Mouse (Mus musculus): ENCODE results near the gene Gng7.

Gene Gng7

DNA sequence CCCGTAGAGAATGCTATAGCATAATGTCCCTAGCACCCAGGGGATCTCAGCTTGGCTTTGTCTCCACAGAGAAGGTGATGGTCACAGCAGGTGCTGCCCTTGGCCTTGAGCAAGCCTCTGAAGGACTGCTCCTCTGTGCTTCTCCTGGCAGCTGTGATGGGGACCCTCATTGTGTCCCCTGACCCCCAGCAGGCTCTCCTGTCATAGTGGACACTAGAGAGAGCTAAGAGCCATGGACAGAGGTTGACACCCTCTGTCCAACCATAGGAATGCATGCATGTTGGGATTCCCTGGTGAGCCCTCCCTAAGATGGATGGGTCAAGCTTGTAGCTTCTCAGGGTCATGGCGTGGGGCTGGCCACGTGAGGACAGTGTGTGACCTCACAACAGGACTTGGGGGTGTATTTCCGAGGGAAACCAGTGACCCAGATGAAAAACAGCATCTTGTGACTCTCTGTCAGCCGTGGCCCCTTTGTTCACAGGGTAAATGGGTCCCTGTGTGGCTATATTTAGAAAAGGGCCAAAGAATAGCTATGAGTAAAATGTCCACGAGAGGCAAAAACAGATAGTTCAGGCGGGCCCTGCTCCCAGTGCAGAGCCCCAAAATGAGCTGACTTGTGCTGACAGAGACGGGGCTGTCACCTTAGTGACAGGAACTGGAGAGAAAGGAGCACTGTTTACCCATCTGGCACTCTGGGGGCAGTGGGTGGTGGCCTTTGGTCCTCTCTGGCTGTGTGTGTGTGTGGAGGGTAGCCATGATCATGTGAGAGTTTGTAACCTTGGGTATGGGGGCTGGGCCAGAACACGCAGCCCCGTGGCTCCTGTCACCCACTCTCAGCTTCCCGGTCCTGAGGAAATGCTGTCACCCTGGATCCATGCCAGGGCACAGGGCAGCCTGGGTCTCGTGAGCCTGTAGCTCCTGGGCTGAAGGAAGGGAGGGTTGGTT lies 51.4 kb downstream of the Gng7 start:
- peak; percentile 81 to 93 for DNase-seq

DNA sequence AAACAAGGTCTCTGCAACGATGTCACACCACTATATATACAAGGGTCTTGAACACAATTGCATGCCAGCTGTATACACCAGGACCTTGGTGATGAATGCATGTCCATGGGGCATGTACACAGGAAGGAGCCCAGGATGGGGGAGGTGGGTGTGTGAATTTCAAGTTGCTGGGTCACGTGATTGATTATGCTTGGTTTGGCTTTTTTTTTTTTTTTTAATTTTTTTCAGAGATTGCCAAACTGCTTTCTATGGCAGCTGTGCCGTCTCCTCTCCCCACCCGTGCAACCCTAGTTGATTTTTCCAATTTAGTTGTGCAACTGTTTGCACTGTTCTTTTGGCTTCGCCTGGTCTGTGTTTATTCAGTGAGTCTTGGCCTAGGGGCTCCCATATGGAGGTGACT lies 52.2 kb downstream of the Gng7 start:
- no peak for DNase-seq

- DNase-seq = peak; percentile 66 to 85
Observed at GRCm38 (mm10) chr10:80962051-80962472, 52.7 kb downstream of the Gng7 start.

GRCm38 (mm10) chr10:80960551-80961508 lies 53.9 kb downstream of the Gng7 start:
- DNase-seq = peak; percentile 80 to 92

- no peak for DNase-seq
Observed at GRCm38 (mm10) chr10:80958979-80959637, 55.6 kb downstream of the Gng7 start.

DNA sequence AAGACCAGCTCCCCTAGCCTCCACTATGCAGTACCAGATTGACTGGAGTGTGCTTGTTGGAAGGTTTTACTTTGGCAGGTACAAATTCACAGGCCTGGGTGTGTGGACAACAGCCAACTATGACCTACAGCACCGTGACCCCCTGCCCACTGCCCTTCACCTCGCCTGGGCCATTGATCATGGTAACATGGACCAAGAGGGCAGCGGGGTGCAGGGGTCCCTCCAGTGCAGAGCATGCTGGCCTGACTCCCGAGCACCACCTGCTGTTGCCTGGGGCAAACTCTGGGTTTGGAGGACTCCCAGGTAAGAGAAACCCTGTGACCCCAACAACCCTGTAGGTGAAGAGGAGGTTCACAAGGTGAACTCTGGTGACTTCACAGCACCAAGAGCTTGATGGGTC lies 57.0 kb downstream of the Gng7 start:
- no peak for DNase-seq

GRCm38 (mm10) chr10:80956901-80957300 lies 57.8 kb downstream of the Gng7 start:
- no peak for DNase-seq

GRCm38 (mm10) chr10:80956385-80956784 lies 58.4 kb downstream of the Gng7 start:
- no peak for DNase-seq

GRCm38 (mm10) chr10:80955536-80955935 lies 59.2 kb downstream of the Gng7 start:
- DNase-seq = peak; percentile 66 to 81

DNA sequence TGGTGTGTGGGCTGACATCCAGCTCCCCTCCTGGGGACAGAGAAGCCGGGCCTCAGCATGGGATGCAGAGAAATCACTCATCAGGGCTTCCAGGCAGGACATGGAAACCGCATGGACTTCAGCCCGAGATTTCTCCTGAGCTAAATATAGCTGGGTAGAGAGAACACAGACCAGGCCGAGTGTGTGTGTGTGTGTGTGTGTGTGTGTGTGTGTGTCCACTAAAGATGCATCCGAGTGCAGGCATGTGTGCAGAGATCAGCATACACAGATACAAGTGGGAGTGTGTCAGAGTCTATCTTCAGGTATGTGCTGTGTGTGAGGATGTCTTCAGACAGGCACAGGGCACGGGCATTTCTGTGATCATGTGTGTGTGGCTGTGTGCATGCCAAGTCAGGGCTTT lies 59.9 kb downstream of the Gng7 start:
- DNase-seq = no peak

DNA sequence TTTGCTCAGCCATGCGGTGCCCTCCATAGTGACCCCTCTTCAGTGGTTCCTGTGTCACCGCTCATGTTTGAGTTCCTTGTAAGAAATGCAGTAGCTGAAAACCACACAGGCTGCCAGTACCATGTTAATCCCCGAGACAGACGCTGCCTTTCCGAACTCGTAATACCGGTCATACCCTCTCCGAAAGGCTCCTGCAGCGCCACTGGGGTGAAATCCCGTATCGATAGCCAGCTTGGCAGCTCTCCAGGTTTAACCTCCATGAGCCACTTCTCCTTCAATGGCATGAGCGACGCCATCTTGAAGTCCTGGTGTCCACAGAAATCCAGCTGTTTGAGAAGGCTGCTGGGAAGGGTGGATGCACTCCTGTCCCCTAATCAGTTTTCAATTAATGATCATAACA lies 60.3 kb downstream of the Gng7 start:
- DNase-seq = no peak

DNA sequence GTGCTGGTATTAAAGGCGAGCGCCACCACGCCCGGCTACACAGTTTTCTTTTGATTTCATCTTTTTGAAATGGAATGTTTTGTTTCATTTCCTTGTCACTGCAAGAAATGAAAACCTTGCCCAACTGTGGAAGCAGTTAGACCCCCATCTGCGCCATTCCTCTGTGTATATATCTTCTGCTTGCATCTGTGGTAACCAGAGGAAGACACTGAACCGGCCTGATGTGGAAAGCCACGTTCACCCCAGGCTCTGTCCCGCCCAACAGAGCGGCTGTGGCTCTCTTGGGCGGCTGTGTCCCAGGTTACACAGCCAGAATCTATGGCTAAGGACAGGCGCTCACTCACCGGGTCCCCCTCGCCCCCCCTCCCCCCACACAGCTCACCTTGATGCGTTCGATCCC lies 62.3 kb downstream of the Gng7 start:
- no peak for DNase-seq

DNA sequence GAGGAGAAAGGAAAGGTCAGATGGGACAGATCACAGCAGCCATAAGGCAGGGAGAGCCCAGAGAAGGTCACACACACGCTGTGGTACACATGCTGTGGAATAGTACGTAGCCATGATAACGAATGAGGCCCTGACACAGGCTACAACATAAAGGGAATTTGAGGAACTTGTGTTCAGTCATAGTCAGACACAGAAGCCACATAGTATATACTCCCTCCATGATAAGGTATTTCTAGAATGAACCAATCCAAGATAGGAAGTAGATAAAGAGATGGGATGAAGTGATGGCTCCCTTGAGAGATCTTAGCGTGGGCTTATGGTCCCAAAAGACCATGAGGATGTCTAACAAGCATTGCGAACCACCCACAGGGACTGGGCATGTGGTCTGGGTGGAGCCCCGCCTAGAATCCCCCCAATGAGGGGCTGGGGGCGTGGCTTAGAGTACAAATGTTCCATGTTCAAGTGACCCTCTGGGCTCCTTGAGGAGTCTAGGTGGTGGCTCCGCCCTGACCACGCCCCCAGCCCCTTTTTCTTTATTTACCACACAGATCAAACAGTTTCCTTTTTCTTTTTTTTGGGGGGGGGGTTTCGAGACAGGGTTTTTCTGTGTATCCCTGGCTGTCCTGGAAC lies 62.9 kb downstream of the Gng7 start:
- no peak for DNase-seq

DNA sequence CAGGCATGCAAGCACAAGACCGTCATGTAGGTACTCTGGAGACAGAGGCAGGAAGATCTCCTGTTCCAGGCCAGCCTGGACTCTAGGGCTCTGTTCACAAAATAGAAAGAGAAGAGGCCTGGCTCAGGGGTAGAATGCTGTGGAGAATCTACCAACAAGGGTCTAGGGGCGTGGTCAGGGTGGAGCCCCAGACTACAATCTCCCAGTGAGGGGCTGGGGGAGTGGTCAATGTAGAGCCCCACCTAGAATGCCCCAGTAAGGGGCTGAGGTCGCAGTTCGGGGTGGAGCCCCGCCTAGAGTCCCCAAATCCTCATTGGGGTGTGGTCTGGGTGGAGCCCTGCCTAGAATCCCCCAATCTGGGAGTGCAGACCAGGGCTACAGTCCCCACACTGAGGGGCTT lies 64.4 kb downstream of the Gng7 start:
- no peak for DNase-seq

- no peak for DNase-seq
Observed at GRCm38 (mm10) chr10:80949081-80949480, 65.7 kb downstream of the Gng7 start.

GRCm38 (mm10) chr10:80948570-80948969 lies 66.2 kb downstream of the Gng7 start:
- DNase-seq = peak; percentile 66 to 77

DNA sequence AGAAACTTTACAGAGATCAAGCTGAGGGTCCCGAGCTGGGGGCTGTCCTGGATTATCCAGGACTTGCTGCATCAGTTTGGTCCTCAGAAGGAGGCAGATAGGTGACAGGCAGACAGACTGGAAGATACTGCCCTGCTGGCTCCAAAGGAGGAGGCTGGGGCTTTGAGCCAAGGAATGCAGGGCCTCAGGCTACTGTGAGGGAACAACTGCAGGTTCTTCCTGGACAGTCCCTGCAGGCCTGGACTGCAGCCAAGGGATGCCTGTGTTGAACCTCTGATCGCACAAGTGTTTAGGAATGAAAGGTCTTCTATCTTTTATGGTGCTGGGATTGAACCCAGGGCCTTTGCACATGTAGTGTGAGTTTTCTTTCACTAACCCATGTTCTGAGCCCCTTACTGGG lies 66.9 kb downstream of the Gng7 start:
- peak in 1 of 2 experiments; percentile 66 for DNase-seq

GRCm38 (mm10) chr10:80946684-80947437 lies 67.9 kb downstream of the Gng7 start:
- no peak for DNase-seq

DNA sequence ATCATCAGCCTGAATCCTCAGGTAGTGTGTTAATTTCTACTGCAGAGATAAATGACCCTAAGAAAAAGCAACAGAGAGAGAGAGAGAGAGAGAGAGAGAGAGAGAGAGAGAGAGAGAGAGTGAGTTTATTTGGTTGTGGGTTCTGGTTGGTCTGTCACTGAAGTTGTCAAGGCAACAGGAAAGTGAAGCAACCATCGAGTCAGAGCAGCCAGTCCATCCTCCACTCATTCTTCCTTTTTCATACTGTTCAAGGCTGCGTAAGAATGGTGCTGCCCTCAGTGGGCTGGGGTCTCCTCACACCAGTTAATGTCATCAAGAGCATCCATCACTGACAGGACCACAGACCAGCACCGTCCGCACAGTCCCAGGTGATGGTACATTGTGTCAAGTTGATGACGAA lies 70.5 kb downstream of the Gng7 start:
- DNase-seq = no peak

DNA sequence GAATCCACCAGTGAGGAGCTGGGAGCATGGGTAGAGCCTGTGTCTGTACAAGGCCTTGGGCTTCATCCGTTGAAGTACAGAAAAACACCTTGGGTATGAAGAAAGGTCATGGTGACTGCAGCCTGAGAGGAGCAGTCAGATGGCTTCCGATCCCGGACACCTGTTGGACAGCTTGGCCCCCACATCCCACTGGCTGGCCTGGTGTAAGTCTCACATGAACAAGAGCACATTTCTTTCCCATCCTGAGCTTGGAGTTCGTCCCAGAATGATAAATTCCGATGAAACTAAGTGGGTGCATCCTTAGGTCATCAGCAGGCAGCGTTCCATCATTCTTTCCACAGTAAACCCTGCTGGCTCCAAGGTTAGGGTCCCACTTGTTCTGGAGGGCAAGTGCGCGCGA lies 71.0 kb downstream of the Gng7 start:
- no peak for DNase-seq

DNA sequence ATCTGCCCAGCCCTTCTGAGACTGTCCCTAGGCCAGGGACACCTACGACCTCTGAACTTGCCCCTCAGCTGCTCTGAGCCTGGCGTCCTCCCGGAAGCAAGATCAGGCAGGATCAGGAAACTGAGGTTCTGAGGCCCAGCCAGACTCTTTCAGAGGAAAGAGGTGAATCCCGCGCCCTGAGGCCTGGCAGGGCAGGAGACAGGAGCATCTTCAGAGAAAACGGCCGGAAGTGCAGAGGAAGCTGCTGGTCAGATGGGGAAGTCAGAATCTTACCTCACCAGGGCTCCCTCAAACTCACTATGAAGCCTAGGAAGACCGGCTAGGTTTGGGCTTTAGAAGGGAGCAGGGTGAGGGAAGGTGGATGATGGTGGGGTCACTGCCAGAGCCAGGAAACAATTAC lies 71.8 kb downstream of the Gng7 start:
- DNase-seq = no peak

- DNase-seq = no peak
Observed at GRCm38 (mm10) chr10:80940988-80941347, 73.8 kb downstream of the Gng7 start.
